Mouse (Mus musculus) embryonic fibroblast, embryonic 13.5 days (primary cell): ENCODE data around the gene Gm20696.

ENCODE experiments used
- CTCF ChIP-seq: IDR thresholded peaks from 2 replicates; pipeline ENCODE4 v1.5.1; 2011; ENCODE audit warnings: mild to moderate bottlenecking, control low read depth, low read length, moderate library complexity, borderline replicate concordance; ENCODE audit not compliant: insufficient read depth
- POLR2A ChIP-seq: IDR thresholded peaks from 2 replicates; pipeline ENCODE4 v1.6.1; 2011; ENCODE audit warnings: low read depth, mild to moderate bottlenecking, control low read depth, low read length, moderate library complexity

GRCm38 (mm10) chr6:99383846-99384472, 282.6 kb downstream of the Gm20696 start:
- TF ChIP-seq POLR2A (no peak), CTCF (no peak)
